Mouse (Mus musculus) G1E (cell line): Measurements from ENCODE around the gene Taf9.

ENCODE experiments used
- CTCF ChIP-seq: IDR thresholded peaks from 2 replicates; pipeline ENCODE4 v1.5.1; 2012; ENCODE audit warnings: low read depth, low read length, inconsistent platforms, mixed read lengths
- TAL1 ChIP-seq: conservative IDR thresholded peaks from 2 replicates; pipeline ENCODE4 v1.6.1; 2012; ENCODE audit warnings: low read depth, low read length, inconsistent platforms, mixed read lengths

GRCm38 (mm10) chr13:100681615-100682014, 30.2 kb downstream of the Taf9 start:
- TF ChIP-seq CTCF (no peak), TAL1 (no peak)
